Mouse (Mus musculus) CD4-positive helper T cell, adult 2 months (primary cell): Measurements from ENCODE around the gene Esrp2.
A peak's percentile ranks its signal among the peaks of the same experiment; 100 is the strongest.

Experiments
- DNase-seq: peaks from one replicate; pipeline ENCODE4 v3.0.0-alpha.2; 2012; ENCODE audit warnings: low read depth, missing footprints, low spot score

Esrp2 gene

GRCm38 (mm10) chr8:106147868-106148565, 11.2 kb upstream of the Esrp2 start:
- no peak for DNase-seq

- DNase-seq = no peak
Measured at GRCm38 (mm10) chr8:106146014-106146413, 9.2 kb upstream of the Esrp2 start.

GRCm38 (mm10) chr8:106145331-106145730, 8.6 kb upstream of the Esrp2 start:
- DNase-seq = no peak

GRCm38 (mm10) chr8:106140769-106141168, 4.0 kb upstream of the Esrp2 start:
- DNase-seq = peak; percentile 83

GRCm38 (mm10) chr8:106140191-106140590, 3.4 kb upstream of the Esrp2 start:
- no peak for DNase-seq

GRCm38 (mm10) chr8:106138616-106139015, 1.8 kb upstream of the Esrp2 start:
- no peak for DNase-seq

- peak; percentile 43 for DNase-seq
Measured at GRCm38 (mm10) chr8:106137906-106138477, 1.2 kb upstream of the Esrp2 start.

- DNase-seq = peak; percentile 26
Measured at GRCm38 (mm10) chr8:106137218-106137905, 588 bp upstream of the Esrp2 start.

- DNase-seq = peak; percentile 16
Measured at GRCm38 (mm10) chr8:106135672-106136071, 1.1 kb downstream of the Esrp2 start.

- DNase-seq = peak; percentile 23
Measured at GRCm38 (mm10) chr8:106134751-106135571, 1.8 kb downstream of the Esrp2 start.

- DNase-seq = no peak
Measured at GRCm38 (mm10) chr8:106133946-106134345, 2.8 kb downstream of the Esrp2 start.

- peak; percentile 40 for DNase-seq
Measured at GRCm38 (mm10) chr8:106133526-106133925, 3.2 kb downstream of the Esrp2 start.

- no peak for DNase-seq
Measured at GRCm38 (mm10) chr8:106132356-106132755, 4.4 kb downstream of the Esrp2 start.

- no peak for DNase-seq
Measured at GRCm38 (mm10) chr8:106131488-106132222, 5.1 kb downstream of the Esrp2 start.

GRCm38 (mm10) chr8:106131021-106131420, 5.8 kb downstream of the Esrp2 start:
- no peak for DNase-seq

GRCm38 (mm10) chr8:106130505-106130904, 6.3 kb downstream of the Esrp2 start:
- no peak for DNase-seq

GRCm38 (mm10) chr8:106129997-106130396, 6.8 kb downstream of the Esrp2 start:
- no peak for DNase-seq

GRCm38 (mm10) chr8:106129232-106129930, 7.4 kb downstream of the Esrp2 start:
- no peak for DNase-seq

- no peak for DNase-seq
Measured at GRCm38 (mm10) chr8:106127882-106128410, 8.8 kb downstream of the Esrp2 start.

- DNase-seq = no peak
Measured at GRCm38 (mm10) chr8:106127054-106127453, 9.7 kb downstream of the Esrp2 start.
